Mouse (Mus musculus) CH12.LX (cell line): ENCODE data around the gene Plekhb1. TPM values are rescaled to one million over a fixed set of nuclear protein-coding genes. Genes with fewer than 3 reads are reported as not detected.

ENCODE experiments used
- DNase-seq: peaks from one replicate; pipeline ENCODE4 v3.0.0-alpha.2; 2013; ENCODE audit errors: extremely low read depth
- H3K27ac ChIP-seq: 2 replicates; pipeline ENCODE4 v1.5.1; 2012; ENCODE audit warnings: low read depth, mild to moderate bottlenecking, control low read depth, moderate library complexity; ENCODE audit not compliant: insufficient read depth
- H3K27me3 ChIP-seq: replicated peaks from 2 replicates; pipeline ENCODE3; 2012; ENCODE audit warnings: inconsistent platforms
- H3K36me3 ChIP-seq, 2 experiments: replicated peaks in 1 of 2; 2 replicates each; pipeline versions ENCODE3 to v1.6.1; 2012; ENCODE audit warnings: inconsistent platforms in 1 of 2, low read length in 1 of 2, mild to moderate bottlenecking in 1 of 2, mixed read lengths in 1 of 2, moderate library complexity in 1 of 2; ENCODE audit not compliant: control insufficient read depth in 1 of 2, insufficient read depth in 1 of 2
- H3K4me1 ChIP-seq, 2 experiments: 2 replicates each; pipeline ENCODE4 v1.6.1; 2012; ENCODE audit warnings: inconsistent platforms in 1 of 2, moderate library complexity in 1 of 2; ENCODE audit not compliant: insufficient read depth in 2 of 2, control insufficient read depth in 1 of 2
- H3K4me2 ChIP-seq: 2 replicates; pipeline ENCODE4 v1.6.1; 2012; ENCODE audit warnings: low read depth, mild to moderate bottlenecking, control low read depth; ENCODE audit not compliant: poor library complexity, insufficient read depth, severe bottlenecking
- H3K4me3 ChIP-seq, 3 experiments: fragments of 150-350 bp in 1 of 3; sonication (generic) in 1 of 3; replicated peaks in 1 of 3; 2 replicates each; pipeline versions ENCODE3 to v1.5.1; 2011 to 2012; ENCODE audit warnings: low read depth in 2 of 3, low read length in 2 of 3, mild to moderate bottlenecking in 2 of 3, moderate library complexity in 2 of 3, control low read depth in 1 of 3, improper control_type of control experiment in 1 of 3, inconsistent platforms in 1 of 3, mixed read lengths in 1 of 3; ENCODE audit not compliant: poor library complexity in 1 of 3
- H3K79me2 ChIP-seq: replicated peaks from 2 replicates; pipeline ENCODE4 v1.6.1; 2012; ENCODE audit warnings: mild to moderate bottlenecking, moderate library complexity; ENCODE audit not compliant: control insufficient read depth, poor library complexity, insufficient read depth, severe bottlenecking; ENCODE audit errors: extremely low read depth
- H3K9ac ChIP-seq: 2 replicates; pipeline ENCODE4 v1.6.1; 2012; ENCODE audit warnings: low read depth, mild to moderate bottlenecking, control low read depth, moderate library complexity; ENCODE audit not compliant: insufficient read depth
- H3K9me3 ChIP-seq: replicated peaks from 2 replicates; pipeline ENCODE3; 2012; ENCODE audit warnings: low read length, inconsistent platforms, mixed read lengths
- CTCF ChIP-seq, 2 experiments: IDR thresholded peaks in 1 of 2; conservative IDR thresholded peaks in 1 of 2; 2 replicates each; pipeline ENCODE4 v1.5.1; 2011 to 2012; ENCODE audit warnings: low read depth in 2 of 2, low read length in 2 of 2, improper control_type of control experiment in 1 of 2, inconsistent platforms in 1 of 2, mild to moderate bottlenecking in 1 of 2, moderate library complexity in 1 of 2
- ELF1 ChIP-seq: IDR thresholded peaks from 2 replicates; pipeline ENCODE4 v1.6.1; 2014; ENCODE audit warnings: low read depth, mild to moderate bottlenecking, inconsistent platforms, low read length, improper control_type of control experiment
- EP300 ChIP-seq: IDR thresholded peaks from 2 replicates; pipeline ENCODE4 v1.6.1; 2011; ENCODE audit warnings: low read length, improper control_type of control experiment
- ETS1 ChIP-seq: conservative IDR thresholded peaks from 2 replicates; pipeline ENCODE4 v1.6.1; 2012; ENCODE audit warnings: low read depth, mild to moderate bottlenecking, inconsistent platforms, low read length, improper control_type of control experiment, moderate library complexity
- GABPA ChIP-seq: IDR thresholded peaks from 2 replicates; pipeline ENCODE4 v1.6.1; 2012; ENCODE audit warnings: low read depth, low read length, improper control_type of control experiment, inconsistent platforms; ENCODE audit not compliant: insufficient replicate concordance
- IRF4 ChIP-seq: IDR thresholded peaks from 2 replicates; pipeline ENCODE4 v1.6.1; 2014; ENCODE audit warnings: low read depth, mild to moderate bottlenecking, inconsistent platforms, low read length, improper control_type of control experiment
- KAT2A ChIP-seq: IDR thresholded peaks from 2 replicates; pipeline ENCODE4 v1.6.1; 2012; ENCODE audit warnings: low read length, improper control_type of control experiment, inconsistent platforms; ENCODE audit not compliant: insufficient replicate concordance
- MAFK ChIP-seq: IDR thresholded peaks from 2 replicates; pipeline ENCODE4 v1.6.1; 2011; ENCODE audit warnings: low read length, improper control_type of control experiment; ENCODE audit not compliant: insufficient replicate concordance
- MAZ ChIP-seq: IDR thresholded peaks from 2 replicates; pipeline ENCODE4 v1.6.1; 2012; ENCODE audit warnings: low read depth, mild to moderate bottlenecking, inconsistent platforms, low read length, improper control_type of control experiment, moderate library complexity
- PAX5 ChIP-seq: IDR thresholded peaks from 2 replicates; pipeline ENCODE4 v1.6.1; 2012; ENCODE audit warnings: low read length, inconsistent platforms, mixed read lengths
- TCF12 ChIP-seq: IDR thresholded peaks from 2 replicates; pipeline ENCODE4 v1.6.1; 2014; ENCODE audit warnings: low read depth, mild to moderate bottlenecking, inconsistent platforms, low read length, improper control_type of control experiment
- USF1 ChIP-seq: IDR thresholded peaks from 2 replicates; pipeline ENCODE4 v1.6.1; 2014; ENCODE audit warnings: low read depth, mild to moderate bottlenecking, inconsistent platforms, low read length, improper control_type of control experiment
- ZC3H11A ChIP-seq: IDR thresholded peaks from 2 replicates; pipeline ENCODE4 v1.6.1; 2012; ENCODE audit warnings: low read depth, mild to moderate bottlenecking, inconsistent platforms, low read length, improper control_type of control experiment
- ZMIZ1 ChIP-seq: IDR thresholded peaks from 2 replicates; pipeline ENCODE4 v1.6.1; 2012; ENCODE audit warnings: low read depth, mild to moderate bottlenecking, inconsistent platforms, low read length, improper control_type of control experiment
- ZNF384 ChIP-seq: IDR thresholded peaks from 2 replicates; pipeline ENCODE4 v1.6.1; 2012; ENCODE audit warnings: low read depth, low read length, improper control_type of control experiment, inconsistent platforms
- dilution Hi-C: fragments of 300-500 bp; cut with MboI; formaldehyde crosslinking; loops from 2 replicates; pipeline ENCODE4 v1.14.3; 2020; ENCODE audit warnings: low sequenced_read_pairs; ENCODE audit not compliant: extremely low pct_unique_long_range_greater_than_20kb, extremely low pct_ligation_motif_present
- in situ Hi-C: fragments of 300-500 bp; cut with MboI; formaldehyde crosslinking; loops from 3 replicates; pipeline ENCODE4 v1.14.3; 2019; ENCODE audit warnings: low sequenced_read_pairs, low pct_ligation_motif_present, low pct_unique_long_range_greater_than_20kb, mixed read lengths
- polyA plus RNA-seq: library from polyadenylated mRNA; unstranded; fragments of >175 nt; gene quantifications from 2 replicates; pipeline ENCODE4 v1.2.1, GENCODE M21; 2012; ENCODE audit warnings: low read depth; ENCODE audit not compliant: insufficient read length
- total RNA-seq, 2 experiments: library from RNA; depleted of rRNA; stranded (reverse); fragments of 300-350 nt in 1 of 2; fragments of >200 nt in 1 of 2; gene quantifications; 2 replicates each; pipeline ENCODE4 v1.2.3; 2012 to 2014

Gene Plekhb1
- total and polyA plus RNA-seq, 3 experiments: 0.04 TPM; not detected in 2

- Histone ChIP-seq H3K4me1 (peaks cover 0 to 8% of the 10 kb centered on the region in 2 experiments; a peak in 2 of 4 replicates), H3K27me3 (no peaks in the 10 kb centered on the region), H3K9ac (no peak overlapping the region), H3K9me3 (no peaks in the 10 kb centered on the region), H3K79me2 (peaks cover 2% of the 10 kb centered on the region; the same call in 1 of the 2 replicates), H3K36me3 (peaks cover 2 to 7% of the 10 kb centered on the region in 2 experiments), H3K27ac (no peak overlapping the region), H3K4me3 (no peak overlapping the region), H3K4me2 (no peak overlapping the region)
- in situ Hi-C loops (no loop called here), dilution Hi-C loops (no loop called here)
- TF ChIP-seq ZMIZ1 (no peak), ETS1 (no peak), CTCF (conservative IDR thresholded peaks at IDR 0.05 in 1 of 2, IDR thresholded peaks at IDR 0.05 in 1 of 2; ENCODE audit: low read depth in 2 of 2, low read length in 2 of 2) (peak; percentile 30 to 56; a peak in 3 of 4 replicates)
- peak; percentile 32 for DNase-seq
These were observed 39.9 kb downstream of the Plekhb1 start for GRCm38 (mm10) chr7:100622277-100622676.

GRCm38 (mm10) chr7:100616121-100616857 lies 45.9 kb downstream of the Plekhb1 start:
- no peak for DNase-seq
- in situ Hi-C loops (no loop called here), dilution Hi-C loops (no loop called here)
- Histone ChIP-seq H3K4me3 (no peak overlapping the region), H3K79me2 (peaks cover 8% of the 10 kb centered on the region; the same call in 1 of the 2 replicates), H3K4me1 (no peaks in the 10 kb centered on the region), H3K4me2 (no peak overlapping the region), H3K9me3 (no peaks in the 10 kb centered on the region), H3K27me3 (no peaks in the 10 kb centered on the region), H3K36me3 (peaks cover 2 to 9% of the 10 kb centered on the region in 2 experiments), H3K9ac (no peak overlapping the region), H3K27ac (no peak overlapping the region)
- TF ChIP-seq IRF4: no peak
- TF ChIP-seq ETS1: no peak
- TF ChIP-seq TCF12: no peak
- TF ChIP-seq ZMIZ1: no peak
- TF ChIP-seq PAX5: no peak
- TF ChIP-seq EP300: no peak
- no peak for TF ChIP-seq USF1
- no peak for TF ChIP-seq MAFK
- no peak for TF ChIP-seq ELF1
- TF ChIP-seq KAT2A: no peak
- no peak for TF ChIP-seq MAZ
- TF ChIP-seq GABPA: no peak
- TF ChIP-seq ZC3H11A: no peak
- no peak for TF ChIP-seq ZNF384
